Mouse (Mus musculus) limb, embryonic 12.5 days (tissue): ENCODE measurements at regions not wholly inside any gene's neighbourhood (a gene's known extent, or its start where the extent isn't known, plus 50 kb on each side); places are given as distances from the start of the nearest gene placed in this dataset.

Experiments used
- ATAC-seq: fragments of 200-750 bp; cut with Nextera tagmentation; 2 replicates; pipeline ENCODE4 v1.8.0; 2017; ENCODE audit warnings: low read depth, moderate TSS enrichment; ENCODE audit not compliant: insufficient number of reproducible peaks, insufficient read depth, low FRiP score, low TSS enrichment
- H3K27ac ChIP-seq: fragments of 300-500 bp; sonication (generic); 2 replicates; pipeline ENCODE4 v1.5.1; 2016; ENCODE audit warnings: mild to moderate bottlenecking, moderate library complexity
- H3K27me3 ChIP-seq: fragments of 300-500 bp; sonication (generic); 2 replicates; pipeline ENCODE4 v1.6.1; 2016; ENCODE audit warnings: mild to moderate bottlenecking, moderate library complexity
- H3K36me3 ChIP-seq: fragments of 300-500 bp; sonication (generic); 2 replicates; pipeline ENCODE4 v1.6.1; 2016; ENCODE audit warnings: mild to moderate bottlenecking, moderate library complexity
- H3K4me1 ChIP-seq: fragments of 300-500 bp; sonication (generic); replicated peaks from 2 replicates; pipeline ENCODE4 v1.6.1; 2016
- H3K4me2 ChIP-seq: fragments of 300-500 bp; sonication (generic); 2 replicates; pipeline ENCODE4 v1.6.1; 2016; ENCODE audit warnings: mild to moderate bottlenecking, moderate library complexity
- H3K4me3 ChIP-seq: fragments of 300-500 bp; sonication (generic); replicated peaks from 2 replicates; pipeline ENCODE4 v1.5.1; 2016; ENCODE audit warnings: mild to moderate bottlenecking
- H3K9ac ChIP-seq: fragments of 300-500 bp; sonication (generic); replicated peaks from 2 replicates; pipeline ENCODE4 v1.6.1; 2016; ENCODE audit warnings: mild to moderate bottlenecking, moderate library complexity
- H3K9me3 ChIP-seq: fragments of 300-500 bp; sonication (generic); 2 replicates; pipeline ENCODE4 v1.6.1; 2016; ENCODE audit warnings: mild to moderate bottlenecking, moderate library complexity
- WGBS: fragments of 180-500 bp; shearing (Covaris S2); methylation state at CpG from one replicate; pipeline ENCODE4 v1.1.7; 2016; 5-methylcytosine and 5-hydroxymethylcytosine counted together

- no peak overlapping the region for H3K9ac ChIP-seq
- H3K9me3 ChIP-seq, result no peaks in the 10 kb centered on the region
- no peak overlapping the region for H3K4me3 ChIP-seq
- WGBS, result 54% methylated on average over 5 of the region's 5 CpGs
- H3K36me3 ChIP-seq, result no peaks in the 10 kb centered on the region
- ATAC-seq, result no peak
- H3K27ac ChIP-seq, result no peak overlapping the region
- peaks cover 17% of the 10 kb centered on the region for H3K4me1 ChIP-seq
- H3K27me3 ChIP-seq, result no peaks in the 10 kb centered on the region
- peak overlapping the region; percentile 30; the same call in 1 of the 2 replicates for H3K4me2 ChIP-seq
These were observed 247.1 kb upstream of the Nr2f1 start for GRCm38 (mm10) chr13:78446726-78447031.

- Histone ChIP-seq H3K9ac (no peak overlapping the region), H3K9me3 (no peaks in the 10 kb centered on the region), H3K27me3 (no peaks in the 10 kb centered on the region), H3K4me3 (no peak overlapping the region), H3K36me3 (no peaks in the 10 kb centered on the region), H3K4me1 (peaks cover 17% of the 10 kb centered on the region), H3K4me2 (peak overlapping the region; percentile 30), H3K27ac (peak overlapping the region; percentile 57; the same call in 1 of the 2 replicates)
- peak; percentile 85 for ATAC-seq
- WGBS, result 26% methylated on average over 14 of the region's 14 CpGs
These were observed 246.6 kb upstream of the Nr2f1 start for GRCm38 (mm10) chr13:78445891-78446725.

GRCm38 (mm10) chr13:78444691-78445349 is 245.3 kb upstream of the Nr2f1 start:
- H3K27me3 ChIP-seq, result no peaks in the 10 kb centered on the region
- no peak overlapping the region for H3K9ac ChIP-seq
- 0 out of 2 replicates have a peak overlapping the region, but pooled peaks have one; percentile 9 for H3K27ac ChIP-seq
- H3K4me3 ChIP-seq, result no peak overlapping the region
- H3K4me2 ChIP-seq, result no peak overlapping the region
- H3K9me3 ChIP-seq, result no peaks in the 10 kb centered on the region
- H3K4me1 ChIP-seq, result peaks cover 17% of the 10 kb centered on the region
- no peak for ATAC-seq
- WGBS, result 72% methylated on average over 8 of the region's 8 CpGs
- no peaks in the 10 kb centered on the region for H3K36me3 ChIP-seq

- ATAC-seq, result no peak
- Histone ChIP-seq H3K36me3 (no peaks in the 10 kb centered on the region), H3K9me3 (no peaks in the 10 kb centered on the region), H3K9ac (no peak overlapping the region), H3K4me1 (peaks cover 24% of the 10 kb centered on the region), H3K27me3 (no peaks in the 10 kb centered on the region), H3K4me2 (peak overlapping the region; percentile 52; the same call in 1 of the 2 replicates), H3K4me3 (no peak overlapping the region), H3K27ac (0 out of 2 replicates have a peak overlapping the region, but pooled peaks have one; percentile 20)
- 72% methylated on average over 4 of the region's 4 CpGs for WGBS
These were observed 228.9 kb upstream of the Nr2f1 start for GRCm38 (mm10) chr13:78428469-78428868.

GRCm38 (mm10) chr13:78428084-78428445 is 228.5 kb upstream of the Nr2f1 start:
- WGBS, result 10% methylated on average over 9 of the region's 9 CpGs
- ATAC-seq, result 0 out of 2 replicates have a peak, but pooled peaks have one; percentile 35
- Histone ChIP-seq H3K4me1 (peaks cover 24% of the 10 kb centered on the region), H3K27ac (peak overlapping the region; percentile 20; the same call in 1 of the 2 replicates), H3K4me3 (peak overlapping the region; percentile 21), H3K9ac (no peak overlapping the region), H3K4me2 (peak overlapping the region; percentile 52), H3K27me3 (no peaks in the 10 kb centered on the region), H3K36me3 (no peaks in the 10 kb centered on the region), H3K9me3 (no peaks in the 10 kb centered on the region)

- peak overlapping the region; percentile 21 for H3K4me3 ChIP-seq
- peak overlapping the region; percentile 70; the same call in 1 of the 2 replicates for H3K27ac ChIP-seq
- 12% methylated on average over 24 of the region's 24 CpGs for WGBS
These were observed 227.9 kb upstream of the Nr2f1 start for GRCm38 (mm10) chr13:78427141-78428083.

GRCm38 (mm10) chr13:78426306-78426921 is 226.9 kb upstream of the Nr2f1 start:
- no peak overlapping the region for H3K4me3 ChIP-seq
- H3K9me3 ChIP-seq, result no peaks in the 10 kb centered on the region
- WGBS, result 24% methylated on average over 8 of the region's 8 CpGs
- H3K27me3 ChIP-seq, result no peaks in the 10 kb centered on the region
- H3K36me3 ChIP-seq, result no peaks in the 10 kb centered on the region
- peaks cover 24% of the 10 kb centered on the region for H3K4me1 ChIP-seq
- ATAC-seq, result no peak
- peak overlapping the region; percentile 64 for H3K27ac ChIP-seq
- H3K4me2 ChIP-seq, result peak overlapping the region; percentile 52
- no peak overlapping the region for H3K9ac ChIP-seq

More at GRCm38 (mm10) chr13:78427141-78428083, 227.9 kb upstream of the Nr2f1 start:
- peak; percentile 65; the same call in 1 of the 2 replicates for ATAC-seq
- peaks cover 24% of the 10 kb centered on the region for H3K4me1 ChIP-seq
- H3K9ac ChIP-seq, result no peak overlapping the region
- no peaks in the 10 kb centered on the region for H3K27me3 ChIP-seq
- H3K9me3 ChIP-seq, result no peaks in the 10 kb centered on the region
- peak overlapping the region; percentile 52 for H3K4me2 ChIP-seq
- no peaks in the 10 kb centered on the region for H3K36me3 ChIP-seq

- no peaks in the 10 kb centered on the region for H3K4me1 ChIP-seq
- no peaks in the 10 kb centered on the region for H3K36me3 ChIP-seq
These were observed 205.5 kb upstream of the Nr2f1 start for GRCm38 (mm10) chr13:78405071-78405470.

GRCm38 (mm10) chr13:78383761-78384160 is 184.2 kb upstream of the Nr2f1 start:
- no peaks in the 10 kb centered on the region for H3K36me3 ChIP-seq
- no peak for ATAC-seq

More at GRCm38 (mm10) chr13:78405071-78405470, 205.5 kb upstream of the Nr2f1 start:
- Histone ChIP-seq H3K4me2 (no peak overlapping the region), H3K27ac (no peak overlapping the region), H3K9me3 (no peaks in the 10 kb centered on the region), H3K27me3 (no peaks in the 10 kb centered on the region), H3K4me3 (no peak overlapping the region), H3K9ac (no peak overlapping the region)
- WGBS, result 58% methylated on average over 3 of the region's 3 CpGs
- no peak for ATAC-seq

GRCm38 (mm10) chr13:78361236-78361635 is 161.7 kb upstream of the Nr2f1 start:
- Histone ChIP-seq H3K9me3 (no peaks in the 10 kb centered on the region), H3K27me3 (no peaks in the 10 kb centered on the region), H3K4me3 (no peak overlapping the region), H3K27ac (no peak overlapping the region), H3K36me3 (no peaks in the 10 kb centered on the region), H3K4me2 (no peak overlapping the region), H3K4me1 (no peaks in the 10 kb centered on the region), H3K9ac (no peak overlapping the region)
- no peak for ATAC-seq
- 73% methylated on average over 1 of the region's 1 CpGs for WGBS

More at GRCm38 (mm10) chr13:78383761-78384160, 184.2 kb upstream of the Nr2f1 start:
- Histone ChIP-seq H3K4me2 (no peak overlapping the region), H3K27ac (no peak overlapping the region), H3K9me3 (0 out of 2 replicates have a peak, but pooled peaks cover 3% of the 10 kb centered on the region), H3K27me3 (no peaks in the 10 kb centered on the region), H3K4me3 (no peak overlapping the region), H3K9ac (no peak overlapping the region), H3K4me1 (no peaks in the 10 kb centered on the region)
- 69% methylated on average over 2 of the region's 2 CpGs for WGBS
